Mouse (Mus musculus) testis, adult 2 months (tissue): ENCODE results near the gene Pnp2. TPM values are rescaled to one million over a fixed set of nuclear protein-coding genes. Genes with fewer than 3 reads are reported as not detected.
"Not testable (repeated sequence)": the region's sequence is repeated elsewhere in the genome, so short reads cannot be mapped to it uniquely, and the experiment has no call there.

Experiments used
- H3K27ac ChIP-seq: fragments of 200-500 bp; 2 replicates; pipeline ENCODE4 v1.5.1; 2012; ENCODE audit warnings: low read depth, low read length; ENCODE audit not compliant: control insufficient read depth, insufficient read depth
- H3K27me3 ChIP-seq: fragments of 200-500 bp; 2 replicates; pipeline ENCODE4 v1.6.1; 2012; ENCODE audit warnings: mild to moderate bottlenecking, low read length, moderate library complexity; ENCODE audit not compliant: control insufficient read depth, insufficient read depth
- H3K36me3 ChIP-seq: fragments of 200-500 bp; 2 replicates; pipeline ENCODE4 v1.6.1; 2012; ENCODE audit warnings: mild to moderate bottlenecking, low read length; ENCODE audit not compliant: control insufficient read depth, insufficient read depth
- H3K4me1 ChIP-seq: fragments of 200-500 bp; 2 replicates; pipeline ENCODE4 v1.6.1; 2012; ENCODE audit warnings: low read length; ENCODE audit not compliant: control insufficient read depth, insufficient read depth
- H3K4me3 ChIP-seq: fragments of 200-500 bp; 2 replicates; pipeline ENCODE4 v1.5.1; 2012; ENCODE audit warnings: low read depth, mild to moderate bottlenecking, low read length, moderate library complexity, mixed read lengths; ENCODE audit not compliant: control insufficient read depth
- CTCF ChIP-seq: fragments of 200-500 bp; IDR thresholded peaks from 2 replicates; pipeline ENCODE4 v1.5.1; 2012; ENCODE audit warnings: low read depth, mild to moderate bottlenecking, inconsistent platforms, low read length, moderate library complexity; ENCODE audit not compliant: control insufficient read depth, insufficient read depth, insufficient replicate concordance
- POLR2A ChIP-seq: fragments of 200-500 bp; IDR thresholded peaks from 2 replicates; pipeline ENCODE4 v1.6.1; 2012; ENCODE audit warnings: low read depth, mild to moderate bottlenecking, inconsistent platforms, low read length, moderate library complexity; ENCODE audit not compliant: control insufficient read depth
- polyA plus RNA-seq: library from polyadenylated mRNA; depleted of rRNA; stranded (reverse); fragments of >200 nt; gene quantifications from 2 replicates; pipeline ENCODE4 v1.2.3, GENCODE M21; 2012; rRNA removed

Gene Pnp2
- 22.3 and 22.9 TPM in 2 replicates for polyA plus RNA-seq

GRCm38 (mm10) chr14:50955942-50956508 is at the start of gene Pnp2:
Pnp2 (plus strand) TSS chr14:50955992.
- H3K27me3 ChIP-seq, H3K27ac ChIP-seq, H3K36me3 ChIP-seq, H3K4me1 ChIP-seq: not testable (repeated sequence)
- H3K4me3 ChIP-seq: peak within 1 kb of the TSS; percentile 68

GRCm38 (mm10) chr14:50908126-50908525 is 47.7 kb upstream of the Pnp2 start:
- TF ChIP-seq POLR2A: no peak
- TF ChIP-seq CTCF: no peak
- no peaks in the 10 kb centered on the region for H3K36me3 ChIP-seq
- H3K4me3 ChIP-seq: no peak overlapping the region
- no peak overlapping the region for H3K27ac ChIP-seq
- H3K4me1 ChIP-seq: peaks cover 5% of the 10 kb centered on the region
- H3K27me3 ChIP-seq: no peaks in the 10 kb centered on the region

- TF ChIP-seq CTCF (no peak), POLR2A (no peak)
- no peaks in the 10 kb centered on the region for H3K27me3 ChIP-seq
- peaks cover 2% of the 10 kb centered on the region for H3K4me1 ChIP-seq
- H3K27ac ChIP-seq: no peak overlapping the region
- H3K36me3 ChIP-seq: no peaks in the 10 kb centered on the region; the same call in 1 of the 2 replicates
- H3K4me3 ChIP-seq: no peak overlapping the region
Observed at GRCm38 (mm10) chr14:50911356-50911755, 44.4 kb upstream of the Pnp2 start.

- not testable (repeated sequence) for H3K36me3 ChIP-seq, H3K27me3 ChIP-seq, H3K4me3 ChIP-seq, H3K4me1 ChIP-seq, H3K27ac ChIP-seq
Observed at GRCm38 (mm10) chr14:50923437-50923836, 32.4 kb upstream of the Pnp2 start.

- Histone ChIP-seq H3K27ac (peak within 1 kb of the TSS; percentile 89), H3K4me1 (0 out of 2 replicates have a peak, but pooled peaks cover 2% of the 10 kb centered on the region), H3K36me3 (no peaks in the 10 kb centered on the region; the same call in 1 of the 2 replicates), H3K27me3 (no peaks in the 10 kb centered on the region), H3K4me3 (peak within 1 kb of the TSS; percentile 89)
- TF ChIP-seq CTCF (no peak; the same call in 1 of the 2 replicates), POLR2A (peak; percentile 82)
Observed at GRCm38 (mm10) chr14:50924281-50925064, 31.3 kb upstream of the Pnp2 start, which contains the start of the genes Osgep and Apex1. Osgep (minus strand) TSS chr14:50924893. Apex1 (plus strand) TSS chr14:50924968.

- Histone ChIP-seq H3K27ac (peak overlapping the region; percentile 89), H3K36me3 (no peaks in the 10 kb centered on the region; the same call in 1 of the 2 replicates), H3K4me3 (peak overlapping the region; percentile 89), H3K27me3 (no peaks in the 10 kb centered on the region), H3K4me1 (peaks cover 3% of the 10 kb centered on the region)
- TF ChIP-seq POLR2A: no peak
- TF ChIP-seq CTCF: no peak
Observed at GRCm38 (mm10) chr14:50925111-50925920, 30.5 kb upstream of the Pnp2 start.

- H3K27me3 ChIP-seq: no peaks in the 10 kb centered on the region
- TF ChIP-seq POLR2A (no peak), CTCF (no peak)
- peaks cover 5% of the 10 kb centered on the region for H3K4me1 ChIP-seq
- H3K27ac ChIP-seq: no peak overlapping the region
- no peaks in the 10 kb centered on the region for H3K36me3 ChIP-seq
- no peak overlapping the region for H3K4me3 ChIP-seq
Observed at GRCm38 (mm10) chr14:50927366-50927765, 28.4 kb upstream of the Pnp2 start.
